ENCODE assay signal across 7 mouse cellular contexts in genomic region chr17:12742151-12742908, GRCm38 (mm10). TPM values are rescaled to one million over a fixed set of nuclear protein-coding genes. Genes with fewer than 3 reads are reported as not detected.
DNase-seq lines count a peak whose midpoint lies in the region; ATAC-seq and TF ChIP-seq lines count a peak whose summit lies in the region.

No protein-coding gene starts in this region.

- DNase-seq in lung, embryonic 14.5 days: peak; percentile 54
- DNase-seq in lung, postnatal 10 days: no peak
- peak; percentile 66 for DNase-seq in cerebellum, adult 9-11 months
- DNase-seq in heart, postnatal 0 days (ENCODE audit: low spot score): peak; percentile 41
- DNase-seq in thymus, postnatal 36 days: peak; percentile 32 to 33
- no peak for DNase-seq in layer of hippocampus, adult 8-10 months (ENCODE audit: low spot score in 2 of 2)

- H3K4me2 ChIP-seq in lung, embryonic 14.5 days: peak overlapping the region; percentile 53
- H3K4me2 ChIP-seq in heart, postnatal 0 days (ENCODE audit: low read depth, low read length): peak overlapping the region; percentile 58

- peak overlapping the region; percentile 83 for H3K27ac ChIP-seq in lung, embryonic 14.5 days (ENCODE audit: low read depth)
- peak overlapping the region; percentile 97 for H3K27ac ChIP-seq in heart, postnatal 0 days (ENCODE audit: low read depth)
- no peak overlapping the region for H3K27ac ChIP-seq in macrophage

- peaks cover 5% of the 10 kb centered on the region; the same call in 1 of the 2 replicates for H3K4me1 ChIP-seq in lung, embryonic 14.5 days (ENCODE audit: insufficient read depth)
- peaks cover 62% of the 10 kb centered on the region for H3K4me1 ChIP-seq in heart, postnatal 0 days (ENCODE audit: control insufficient read depth, insufficient read depth)

- H3K79me2 ChIP-seq in macrophage (ENCODE audit: inconsistent target): peaks cover 54% of the 10 kb centered on the region

- peak; percentile 22; the same call in 1 of the 2 replicates for ATAC-seq in lung, embryonic 14.5 days (ENCODE audit: insufficient read depth)
- no peak for ATAC-seq in heart, postnatal 0 days (ENCODE audit: insufficient read depth, low read depth)

- peaks cover 23% of the 10 kb centered on the region for H3K9me3 ChIP-seq in lung, embryonic 14.5 days (ENCODE audit: low read depth, low read length)
- H3K9me3 ChIP-seq in heart, postnatal 0 days (replicated peaks; ENCODE audit: control insufficient read depth, low read length): no peaks in the 10 kb centered on the region

- WGBS in lung, embryonic 14.5 days: 50% methylated on average over 38 of the region's 38 CpGs
- 47% methylated on average over 38 of the region's 38 CpGs for WGBS in heart, postnatal 0 days
- 46% methylated on average over 38 of the region's 38 CpGs for WGBS in macrophage (ENCODE audit: missing documents)

- H3K9ac ChIP-seq in lung, embryonic 14.5 days: peak overlapping the region; percentile 81
- peak overlapping the region; percentile 66 for H3K9ac ChIP-seq in heart, postnatal 0 days (replicated peaks; ENCODE audit: low read depth, low read length)

- H3K27me3 ChIP-seq in lung, embryonic 14.5 days (ENCODE audit: insufficient read depth, low read length): no peaks in the 10 kb centered on the region
- no peaks in the 10 kb centered on the region for H3K27me3 ChIP-seq in heart, postnatal 0 days (ENCODE audit: control insufficient read depth, insufficient read depth, low read length)

- peaks cover 96% of the 10 kb centered on the region for H3K36me3 ChIP-seq in lung, embryonic 14.5 days (ENCODE audit: insufficient read depth)
- peaks cover 49% of the 10 kb centered on the region for H3K36me3 ChIP-seq in heart, postnatal 0 days (replicated peaks; ENCODE audit: control insufficient read depth, insufficient read depth, low read length)
- no peaks in the 10 kb centered on the region; the same call in 1 of the 2 replicates for H3K36me3 ChIP-seq in macrophage (ENCODE audit: inconsistent target)

- no peak for TF ChIP-seq EP300 in heart, postnatal 0 days (IDR thresholded peaks at IDR 0.05; ENCODE audit: low read depth)

- no peak for TF ChIP-seq CTCF in lung, embryonic 14.5 days (IDR thresholded peaks at IDR 0.05; ENCODE audit: low read depth)
- no peak for TF ChIP-seq CTCF in heart, postnatal 0 days (IDR thresholded peaks at IDR 0.05; ENCODE audit: low read depth)

- H3K4me3 ChIP-seq in lung, embryonic 14.5 days (ENCODE audit: low read depth, low read length): peak overlapping the region; percentile 61
- H3K4me3 ChIP-seq in heart, postnatal 0 days (ENCODE audit: low read depth, low read length): peak overlapping the region; percentile 60
- H3K4me3 ChIP-seq in macrophage (ENCODE audit: inconsistent target): peak overlapping the region; percentile 27

RNA-seq across cellular contexts. Expression of gene Igf2r, which starts 27.1 kb away (rescaled TPM):
- 86.6 and 87.0 TPM in 2 replicates for polyA plus RNA-seq in lung, embryonic 14.5 days (2014; fragmentation: Nextera tagmentation; extraction: Ambion mirVana)
- total RNA-seq in heart, postnatal 0 days (2014; rRNA removed; ENCODE audit: low replicate concordance): 424 and 484 TPM in 2 replicates
- polyA plus RNA-seq in heart, postnatal 0 days (2015; fragmentation: Nextera tagmentation; extraction: Ambion mirVana): 52.2 and 59.9 TPM in 2 replicates
- total RNA-seq in macrophage (2018; cell fraction: chromatin; rRNA removed): 100 to 1,000 TPM in 9 of 26 experiments, 10 to 100 TPM in 17; 25.8 to 237 (median 74.8) TPM
- 100 to 1,000 TPM in 2 of 26 experiments, 10 to 100 TPM in 24; 24.6 to 128 (median 57.7) TPM for total RNA-seq in macrophage (2018; cell fraction: cytosol; rRNA removed)
- total RNA-seq in macrophage (2018; cell fraction: nucleus; rRNA removed): 100 to 1,000 TPM in 17 of 26 experiments, 10 to 100 TPM in 9; 57.0 to 215 (median 111) TPM
- polyA plus RNA-seq in macrophage (2018): 44.5 to 77.5 TPM (median 67.5 TPM) in 3 replicates
- total RNA-seq in layer of hippocampus, adult 8-10 months (2022): 10 to 100 TPM; 26.5 to 31.7 (median 27.7) TPM

Comparison
In these comparisons a context has a peak if more than half of its experiments do, and no peak if none do; other contexts are left out.
1. DNase-seq: peak in lung, embryonic 14.5 days (single experiment), cerebellum, adult 9-11 months (single experiment), heart, postnatal 0 days (single experiment) and thymus, postnatal 36 days (2 of 2); none in lung, postnatal 10 days (single experiment) and layer of hippocampus, adult 8-10 months (0 of 2).
2. Peak in every context shown above with its lines, with median percentiles within 50 percentile points of each other: H3K4me3 ChIP-seq.